Mouse (Mus musculus) heart, embryonic 14.5 days (tissue): ENCODE measurements around the gene Pdcd1lg2. TPM values are rescaled to one million over a fixed set of nuclear protein-coding genes. Genes with fewer than 3 reads are reported as not detected.
"Not testable (repeated sequence)": the region's sequence is repeated elsewhere in the genome, so short reads cannot be mapped to it uniquely, and the experiment has no call there.

Source experiments
- ATAC-seq: fragments of 200-750 bp; cut with Nextera tagmentation; 2 replicates; pipeline ENCODE4 v1.8.0; 2017; ENCODE audit warnings: low read depth, moderate TSS enrichment; ENCODE audit not compliant: insufficient number of reproducible peaks, insufficient read depth, low FRiP score
- H3K27ac ChIP-seq, 2 experiments: fragments of 200-500 bp in 1 of 2; fragments of 300-500 bp in 1 of 2; sonication (generic) in 1 of 2; replicated peaks in 1 of 2; 2 replicates each; pipeline ENCODE4 v1.5.1; 2012 to 2014; ENCODE audit warnings: low read depth in 2 of 2, low read length in 2 of 2, control low read depth in 1 of 2, mild to moderate bottlenecking in 1 of 2, mixed read lengths in 1 of 2; ENCODE audit not compliant: control insufficient read depth in 1 of 2, insufficient read depth in 1 of 2
- H3K27me3 ChIP-seq: fragments of 300-500 bp; sonication (generic); 2 replicates; pipeline ENCODE4 v1.6.1; 2014; ENCODE audit warnings: mild to moderate bottlenecking, low read length, control low read depth; ENCODE audit not compliant: control insufficient read depth, insufficient read depth
- H3K36me3 ChIP-seq: fragments of 300-500 bp; sonication (generic); 2 replicates; pipeline ENCODE4 v1.6.1; 2014; ENCODE audit warnings: mild to moderate bottlenecking, control low read depth, low read length, mixed read lengths; ENCODE audit not compliant: control insufficient read depth, insufficient read depth
- H3K4me1 ChIP-seq, 2 experiments: fragments of 200-500 bp in 1 of 2; fragments of 300-500 bp in 1 of 2; sonication (generic) in 1 of 2; 2 replicates each; pipeline ENCODE4 v1.6.1; 2012 to 2014; ENCODE audit warnings: low read length in 2 of 2, control low read depth in 1 of 2, mixed read lengths in 1 of 2; ENCODE audit not compliant: control insufficient read depth in 2 of 2, insufficient read depth in 2 of 2
- H3K4me2 ChIP-seq: fragments of 300-500 bp; sonication (generic); 2 replicates; pipeline ENCODE4 v1.6.1; 2014; ENCODE audit warnings: mild to moderate bottlenecking, low read length
- H3K4me3 ChIP-seq, 2 experiments: fragments of 200-500 bp in 1 of 2; fragments of 300-500 bp in 1 of 2; sonication (generic) in 1 of 2; 2 replicates each; pipeline ENCODE4 v1.5.1; 2012 to 2014; ENCODE audit warnings: low read length in 2 of 2, mild to moderate bottlenecking in 2 of 2, control low read depth in 1 of 2, low read depth in 1 of 2, moderate library complexity in 1 of 2; ENCODE audit not compliant: control insufficient read depth in 1 of 2, insufficient read depth in 1 of 2
- H3K9ac ChIP-seq: fragments of 300-500 bp; sonication (generic); 2 replicates; pipeline ENCODE4 v1.6.1; 2014; ENCODE audit warnings: mild to moderate bottlenecking, low read length
- H3K9me3 ChIP-seq: fragments of 300-500 bp; sonication (generic); 2 replicates; pipeline ENCODE4 v1.6.1; 2016; ENCODE audit warnings: low read length, control low read depth; ENCODE audit not compliant: control insufficient read depth
- WGBS: fragments of 180-500 bp; shearing (Covaris S2); extraction: QIAGEN DNeasy Blood & Tissue Kit; methylation state at CpG from one replicate; pipeline ENCODE4 v1.1.7; 2014; 5-methylcytosine and 5-hydroxymethylcytosine counted together
- polyA plus RNA-seq: library from polyadenylated mRNA; unstranded; fragments of >200 nt; fragmentation: Nextera tagmentation; extraction: Ambion mirVana; gene quantifications from 2 replicates; pipeline ENCODE4 v1.2.1, GENCODE M21; 2014

The Pdcd1lg2 gene
- polyA plus RNA-seq, 1 experiment from 2014 or later, result not detected

DNA sequence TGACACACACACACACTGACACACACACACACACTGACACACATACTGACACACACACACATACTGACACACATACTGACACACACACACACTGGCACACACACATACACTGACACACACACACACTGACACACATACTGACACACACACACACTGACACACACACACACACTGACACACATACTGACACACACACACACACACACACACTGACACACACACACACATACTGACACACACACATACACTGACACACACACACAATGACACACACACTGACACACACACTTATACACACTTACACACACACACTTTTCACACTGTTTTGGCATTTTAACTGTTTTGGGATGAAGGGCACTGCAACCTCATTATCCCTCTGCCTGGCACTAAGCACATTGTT, 4.2 kb downstream of the Pdcd1lg2 start:
- H3K4me3 ChIP-seq, H3K36me3 ChIP-seq, H3K9me3 ChIP-seq, H3K27ac ChIP-seq, H3K27me3 ChIP-seq, H3K9ac ChIP-seq, ATAC-seq, H3K4me2 ChIP-seq, H3K4me1 ChIP-seq: not testable (repeated sequence)

DNA sequence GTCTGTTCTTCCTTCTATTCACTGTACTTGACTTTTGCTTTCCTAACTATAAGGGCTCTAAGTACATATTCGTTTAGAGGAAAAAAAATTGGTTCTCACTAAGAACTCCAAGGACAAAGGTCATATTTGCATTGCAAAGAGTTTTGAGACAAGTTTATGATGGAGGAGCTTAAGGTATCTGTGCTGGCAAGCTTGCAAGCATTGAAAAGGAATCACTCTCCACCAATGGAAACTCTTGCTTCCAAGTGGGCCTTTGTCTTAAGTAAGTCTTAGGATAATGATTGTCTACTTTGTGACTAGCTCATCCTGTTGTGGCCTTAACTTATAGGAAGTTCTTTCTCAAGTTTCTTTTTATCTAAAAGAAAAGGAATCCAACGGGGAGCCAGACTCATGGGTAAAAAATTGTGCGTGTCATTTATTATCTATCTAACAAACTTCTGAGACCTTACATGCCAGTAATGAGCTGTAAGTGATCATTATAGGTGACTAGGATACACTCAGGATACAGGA, 5.7 kb downstream of the Pdcd1lg2 start:
- no peaks in the 10 kb centered on the region for H3K36me3 ChIP-seq
- H3K27ac ChIP-seq, result no peak overlapping the region
- 63% methylated on average over 3 of the region's 3 CpGs for WGBS
- no peak overlapping the region for H3K4me2 ChIP-seq
- no peak overlapping the region for H3K9ac ChIP-seq
- no peak for ATAC-seq
- H3K4me1 ChIP-seq, result peaks cover 6 to 9% of the 10 kb centered on the region in 2 experiments; a peak in 3 of 4 replicates
- no peaks in the 10 kb centered on the region for H3K27me3 ChIP-seq
- H3K9me3 ChIP-seq, result no peaks in the 10 kb centered on the region
- no peak overlapping the region for H3K4me3 ChIP-seq

DNA sequence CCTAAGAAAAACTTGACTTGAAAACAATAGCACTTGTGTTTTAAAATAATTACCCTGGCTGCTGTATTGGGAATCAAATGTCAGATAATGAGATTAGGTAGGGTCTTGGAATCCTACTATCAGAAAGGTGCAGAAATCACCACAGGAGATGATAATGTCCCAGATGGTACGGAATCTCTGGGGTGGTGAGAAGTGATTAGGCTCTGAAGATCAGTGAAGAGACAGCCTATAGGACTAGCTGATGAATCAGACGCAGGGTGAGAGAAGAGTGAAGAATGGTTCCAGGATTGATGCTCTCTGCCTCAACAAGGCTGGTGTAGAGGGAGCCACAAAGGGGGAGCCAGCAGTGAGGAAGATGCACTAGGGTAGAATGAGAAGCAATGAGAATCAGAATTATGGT, 6.5 kb downstream of the Pdcd1lg2 start:
- Histone ChIP-seq H3K4me3 (no peak overlapping the region), H3K9ac (no peak overlapping the region), H3K4me1 (peaks cover 6 to 9% of the 10 kb centered on the region in 2 experiments; a peak in 3 of 4 replicates), H3K9me3 (no peaks in the 10 kb centered on the region), H3K27ac (no peak overlapping the region), H3K36me3 (no peaks in the 10 kb centered on the region), H3K4me2 (no peak overlapping the region), H3K27me3 (no peaks in the 10 kb centered on the region)
- ATAC-seq, result no peak
- WGBS, result 78% methylated on average over 2 of the region's 2 CpGs

DNA sequence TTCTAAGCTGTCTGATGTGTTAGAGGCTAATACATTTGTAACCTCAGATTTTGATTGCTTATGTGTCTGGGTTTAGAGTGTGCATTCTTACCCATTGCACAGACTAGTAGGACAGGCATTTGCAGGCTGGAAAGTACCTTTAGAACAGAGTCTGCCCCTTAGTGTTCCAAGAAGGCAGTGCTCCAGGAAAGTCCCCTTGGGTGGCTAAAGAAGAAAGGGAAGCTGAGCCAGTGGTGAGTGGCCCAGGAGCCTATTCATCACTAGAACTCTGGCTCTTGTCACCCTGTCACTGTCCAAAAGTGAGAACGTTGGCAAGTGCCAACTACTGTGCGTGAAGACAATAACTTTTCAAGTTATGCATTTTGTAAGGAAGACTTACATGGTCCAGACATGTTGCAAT, 7.2 kb downstream of the Pdcd1lg2 start:
- H3K27me3 ChIP-seq, result no peaks in the 10 kb centered on the region
- H3K36me3 ChIP-seq, result no peaks in the 10 kb centered on the region
- no peak overlapping the region for H3K27ac ChIP-seq
- H3K4me1 ChIP-seq, result peaks cover 6 to 9% of the 10 kb centered on the region in 2 experiments; a peak in 3 of 4 replicates
- H3K4me2 ChIP-seq, result no peak overlapping the region
- no peak for ATAC-seq
- no peak overlapping the region for H3K4me3 ChIP-seq
- H3K9me3 ChIP-seq, result no peaks in the 10 kb centered on the region
- WGBS, result 19% methylated on average over 2 of the region's 2 CpGs
- H3K9ac ChIP-seq, result no peak overlapping the region

DNA sequence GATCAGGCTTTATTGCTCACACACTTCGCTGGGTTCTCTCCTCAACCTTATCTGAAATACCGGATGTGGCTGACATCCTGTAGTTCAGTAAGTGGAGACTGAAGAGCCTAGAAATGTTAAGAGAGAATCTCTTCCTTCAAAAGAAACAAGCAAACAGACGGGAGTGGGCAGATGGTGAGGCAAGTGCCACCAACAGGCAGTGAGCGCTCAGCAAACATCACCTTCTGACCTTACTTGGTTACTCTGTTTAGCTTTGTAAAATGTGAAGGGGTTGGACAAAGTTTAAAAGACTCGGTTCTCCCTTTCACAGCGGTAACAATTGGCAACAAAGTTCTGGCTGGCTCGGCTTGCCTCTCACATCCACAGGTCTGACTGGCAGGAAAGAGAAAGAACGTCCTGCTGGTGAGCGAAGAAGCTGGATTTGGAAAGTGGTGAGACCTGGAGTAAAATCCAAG, 8.0 kb downstream of the Pdcd1lg2 start:
- peak overlapping the region; percentile 42 for H3K4me2 ChIP-seq
- ATAC-seq, result no peak
- peak overlapping the region; percentile 61 to 66 for H3K27ac ChIP-seq
- WGBS, result 12% methylated on average over 9 of the region's 9 CpGs
- no peak overlapping the region for H3K9ac ChIP-seq
- H3K27me3 ChIP-seq, result no peaks in the 10 kb centered on the region
- no peaks in the 10 kb centered on the region for H3K36me3 ChIP-seq
- H3K4me3 ChIP-seq, result no peak overlapping the region
- H3K9me3 ChIP-seq, result no peaks in the 10 kb centered on the region
- H3K4me1 ChIP-seq, result peaks cover 6 to 9% of the 10 kb centered on the region in 2 experiments; a peak in 3 of 4 replicates

DNA sequence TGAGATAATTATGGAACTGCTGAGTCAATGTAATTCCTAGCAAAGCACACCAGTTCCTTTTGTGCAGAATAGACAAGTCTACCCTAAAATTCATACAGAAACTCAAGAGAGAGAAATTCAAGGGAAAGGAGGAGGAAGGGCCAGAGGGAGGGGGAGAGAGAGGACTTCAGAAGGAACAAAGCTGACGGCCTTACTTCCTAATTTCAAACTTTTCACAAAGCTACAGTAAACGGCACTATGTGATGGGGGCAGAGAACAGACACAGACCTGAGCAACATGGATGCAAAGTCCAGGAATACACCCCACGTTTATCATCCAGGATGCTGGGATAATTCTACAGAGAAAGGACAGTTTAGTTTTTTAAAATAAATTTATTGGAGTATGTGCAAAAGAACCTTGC, 8.8 kb downstream of the Pdcd1lg2 start:
- ATAC-seq, result no peak
- Histone ChIP-seq H3K9ac (no peak overlapping the region), H3K27ac (no peak overlapping the region), H3K4me1 (peaks cover 6 to 9% of the 10 kb centered on the region in 2 experiments; a peak in 3 of 4 replicates), H3K4me3 (no peak overlapping the region), H3K4me2 (no peak overlapping the region), H3K9me3 (no peaks in the 10 kb centered on the region), H3K36me3 (no peaks in the 10 kb centered on the region), H3K27me3 (no peaks in the 10 kb centered on the region)
- WGBS, result 62% methylated on average over 3 of the region's 3 CpGs

DNA sequence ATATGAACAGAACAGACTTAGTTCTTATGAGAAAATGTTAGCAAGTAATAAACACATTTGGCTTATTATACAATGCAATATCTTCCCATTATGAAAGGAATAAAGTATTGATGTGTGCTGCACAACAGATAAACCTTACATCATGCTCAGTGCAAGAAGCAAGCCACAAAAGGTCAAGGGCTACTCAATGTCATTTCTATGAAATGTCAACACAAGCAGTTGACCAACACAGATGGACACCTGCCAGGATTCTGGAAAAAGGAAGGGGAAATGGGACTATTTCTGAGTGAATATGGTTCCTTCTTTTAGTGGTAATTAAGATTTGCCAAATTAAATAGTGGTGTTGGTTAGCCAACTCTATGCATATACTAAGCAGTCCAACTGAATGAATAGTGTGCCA, 9.2 kb downstream of the Pdcd1lg2 start:
- H3K4me3 ChIP-seq, result no peak overlapping the region
- no peak for ATAC-seq
- H3K9ac ChIP-seq, result no peak overlapping the region
- H3K9me3 ChIP-seq, result no peaks in the 10 kb centered on the region
- no peaks in the 10 kb centered on the region for H3K27me3 ChIP-seq
- H3K36me3 ChIP-seq, result no peaks in the 10 kb centered on the region
- H3K4me1 ChIP-seq, result peaks cover 6 to 9% of the 10 kb centered on the region in 2 experiments; a peak in 3 of 4 replicates
- no peak overlapping the region for H3K4me2 ChIP-seq
- H3K27ac ChIP-seq, result no peak overlapping the region

DNA sequence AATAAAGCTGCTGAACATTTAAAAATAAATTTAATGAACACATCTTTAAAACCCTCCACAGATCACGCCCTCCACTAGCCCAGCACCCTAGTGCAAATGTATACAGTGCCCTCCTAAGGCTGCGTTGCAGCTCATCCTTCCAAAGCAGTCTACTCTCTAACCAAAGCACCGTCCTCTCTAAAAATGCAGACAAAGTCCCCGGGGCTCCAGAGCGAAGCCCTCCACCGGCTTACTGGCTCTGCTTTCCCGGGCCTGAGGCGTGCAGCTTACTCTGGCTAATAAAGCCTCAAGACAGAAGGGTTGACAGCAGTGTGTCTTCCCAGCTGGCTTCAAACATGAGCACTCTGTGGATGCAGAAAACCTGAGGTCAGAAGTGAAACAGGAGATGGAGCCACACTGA, 9.7 kb downstream of the Pdcd1lg2 start:
- ATAC-seq, result no peak
- 89% methylated on average over 8 of the region's 8 CpGs for WGBS
- Histone ChIP-seq H3K9ac (no peak overlapping the region), H3K4me1 (peaks cover 6 to 9% of the 10 kb centered on the region in 2 experiments; a peak in 3 of 4 replicates), H3K36me3 (no peaks in the 10 kb centered on the region), H3K9me3 (no peaks in the 10 kb centered on the region), H3K27ac (no peak overlapping the region), H3K4me3 (no peak overlapping the region), H3K4me2 (no peak overlapping the region), H3K27me3 (no peaks in the 10 kb centered on the region)
